Mouse (Mus musculus): ENCODE measurements around the gene Tmem156. TPM values are rescaled to one million over a fixed set of nuclear protein-coding genes. Genes with fewer than 3 reads are reported as not detected.

Tmem156 gene
- polyA plus RNA-seq (2012; fragmentation: generic; extraction: Trizol) = not detected
- long read RNA-seq, experiment 1 = 0 reads
- long read RNA-seq, experiment 2 = 0 reads

GRCm38 (mm10) chr5:65091921-65092320 lies at the start of gene Tmem156:
TSS of gene Tmem156 (minus strand) at chr5:65092132.
- no peaks in the 10 kb centered on the region for H3K27me3 ChIP-seq (ENCODE audit: control insufficient read depth, insufficient read depth, insufficient read length)
- H3K79me3 ChIP-seq (ENCODE audit: low read depth) = no peaks in the 10 kb centered on the region
- no peaks in the 10 kb centered on the region for H3K79me2 ChIP-seq (ENCODE audit: control insufficient read depth, insufficient read depth)
- no peaks in the 10 kb centered on the region for H3K36me3 ChIP-seq (ENCODE audit: control insufficient read depth, insufficient read depth)
- H3K4me3 ChIP-seq (ENCODE audit: insufficient read depth, poor library complexity, severe bottlenecking) = no peak within 1 kb of the TSS
- H3ac ChIP-seq (ENCODE audit: control insufficient read depth, insufficient read length, low read depth) = no peak within 1 kb of the TSS
- no peak for TF ChIP-seq CTCF (IDR thresholded peaks at IDR 0.05; ENCODE audit: control insufficient read depth, insufficient read depth, insufficient read length)
- peak; percentile 47 for TF ChIP-seq CEBPB (IDR thresholded peaks at IDR 0.05; ENCODE audit: low read depth)

DNA sequence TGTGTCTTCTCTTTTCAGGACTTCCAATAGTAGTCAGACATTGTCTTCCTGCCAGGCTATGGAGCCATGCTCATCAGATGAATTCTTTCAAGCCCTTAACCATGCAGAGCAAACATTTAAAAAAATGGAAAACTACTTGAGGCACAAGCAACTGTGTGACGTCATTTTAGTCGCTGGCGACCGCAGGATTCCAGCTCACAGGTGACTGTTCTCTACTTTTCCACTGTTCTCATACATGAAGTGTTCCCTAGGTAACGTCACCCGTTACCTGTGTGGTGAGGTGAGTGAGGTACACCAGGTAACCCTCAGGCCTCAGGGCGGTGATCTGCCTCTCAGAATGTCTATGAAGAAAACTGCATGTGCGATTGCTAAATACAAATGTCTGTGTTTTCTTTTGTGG lies 49.3 kb upstream of the Tmem156 start:
- Histone ChIP-seq H3K27me3 (ENCODE audit: control insufficient read depth, insufficient read depth, insufficient read length) (no peaks in the 10 kb centered on the region), H3ac (ENCODE audit: control insufficient read depth, insufficient read length, low read depth) (no peak overlapping the region), H3K4me3 (ENCODE audit: insufficient read depth, poor library complexity, severe bottlenecking) (no peak overlapping the region), H3K79me2 (ENCODE audit: control insufficient read depth, insufficient read depth) (no peaks in the 10 kb centered on the region), H3K36me3 (ENCODE audit: control insufficient read depth, insufficient read depth) (no peaks in the 10 kb centered on the region), H3K79me3 (ENCODE audit: low read depth) (no peaks in the 10 kb centered on the region)
- TF ChIP-seq USF1 (IDR thresholded peaks at IDR 0.05; ENCODE audit: low read depth) = no peak
- no peak for TF ChIP-seq MYOG (IDR thresholded peaks at IDR 0.05; ENCODE audit: control insufficient read depth, extremely low read depth, insufficient read length)
- no peak for TF ChIP-seq CTCF (IDR thresholded peaks at IDR 0.05; ENCODE audit: control insufficient read depth, insufficient read depth, insufficient read length)
- no peak for TF ChIP-seq MAX (IDR thresholded peaks at IDR 0.05)
- TF ChIP-seq MYOD1 (IDR thresholded peaks at IDR 0.05; ENCODE audit: control insufficient read depth, insufficient read length, low read depth) = no peak
- no peak for TF ChIP-seq CEBPB (IDR thresholded peaks at IDR 0.05; ENCODE audit: low read depth)
- no peak for TF ChIP-seq FOSL1 (IDR thresholded peaks at IDR 0.05; ENCODE audit: insufficient read depth, low read length, poor library complexity, severe bottlenecking)

DNA sequence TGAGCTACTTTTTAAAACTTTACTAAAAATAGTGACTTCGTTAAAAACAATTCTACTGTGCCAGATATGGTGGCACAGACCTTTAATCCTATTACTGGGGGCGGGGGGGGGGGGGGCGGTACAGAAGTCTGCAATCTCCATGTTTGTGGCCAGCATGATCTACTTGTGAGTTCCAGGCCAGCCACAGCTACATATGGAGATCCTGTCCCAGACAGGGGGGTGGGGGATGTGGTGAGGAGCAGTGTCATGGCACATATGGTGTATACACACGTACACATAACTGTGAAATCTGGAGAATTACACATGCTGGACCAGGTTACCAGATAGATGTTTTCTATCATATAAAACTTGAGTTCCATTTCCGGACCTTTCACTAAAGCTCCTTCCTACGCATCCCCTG lies 45.1 kb upstream of the Tmem156 start:
- no peak for TF ChIP-seq MYOG (IDR thresholded peaks at IDR 0.05; ENCODE audit: control insufficient read depth, extremely low read depth, insufficient read length)
- no peak for TF ChIP-seq CTCF (IDR thresholded peaks at IDR 0.05; ENCODE audit: control insufficient read depth, insufficient read depth, insufficient read length)
- TF ChIP-seq CEBPB (IDR thresholded peaks at IDR 0.05; ENCODE audit: low read depth) = no peak
- no peak for TF ChIP-seq USF1 (IDR thresholded peaks at IDR 0.05; ENCODE audit: low read depth)
- TF ChIP-seq MAX (IDR thresholded peaks at IDR 0.05) = no peak
- no peak for TF ChIP-seq MYOD1 (IDR thresholded peaks at IDR 0.05; ENCODE audit: control insufficient read depth, insufficient read length, low read depth)
- no peak for TF ChIP-seq FOSL1 (IDR thresholded peaks at IDR 0.05; ENCODE audit: insufficient read depth, low read length, poor library complexity, severe bottlenecking)
- no peaks in the 10 kb centered on the region for H3K79me2 ChIP-seq (ENCODE audit: control insufficient read depth, insufficient read depth)
- H3K4me3 ChIP-seq (ENCODE audit: insufficient read depth, poor library complexity, severe bottlenecking) = no peak overlapping the region
- H3K36me3 ChIP-seq (ENCODE audit: control insufficient read depth, insufficient read depth) = no peaks in the 10 kb centered on the region
- no peak overlapping the region for H3ac ChIP-seq (ENCODE audit: control insufficient read depth, insufficient read length, low read depth)
- H3K79me3 ChIP-seq (ENCODE audit: low read depth) = no peaks in the 10 kb centered on the region
- no peaks in the 10 kb centered on the region for H3K27me3 ChIP-seq (ENCODE audit: control insufficient read depth, insufficient read depth, insufficient read length)

- TF ChIP-seq MAX (IDR thresholded peaks at IDR 0.05) (no peak), MYOD1 (IDR thresholded peaks at IDR 0.05; ENCODE audit: control insufficient read depth, insufficient read length, low read depth) (no peak), CTCF (IDR thresholded peaks at IDR 0.05; ENCODE audit: control insufficient read depth, insufficient read depth, insufficient read length) (no peak), MYOG (IDR thresholded peaks at IDR 0.05; ENCODE audit: control insufficient read depth, extremely low read depth, insufficient read length) (no peak), USF1 (IDR thresholded peaks at IDR 0.05; ENCODE audit: low read depth) (no peak), CEBPB (IDR thresholded peaks at IDR 0.05; ENCODE audit: low read depth) (no peak), FOSL1 (IDR thresholded peaks at IDR 0.05; ENCODE audit: insufficient read depth, low read length, poor library complexity, severe bottlenecking) (no peak)
- Histone ChIP-seq H3K79me2 (ENCODE audit: control insufficient read depth, insufficient read depth) (no peaks in the 10 kb centered on the region), H3K27me3 (ENCODE audit: control insufficient read depth, insufficient read depth, insufficient read length) (no peaks in the 10 kb centered on the region), H3ac (ENCODE audit: control insufficient read depth, insufficient read length, low read depth) (no peak overlapping the region), H3K79me3 (ENCODE audit: low read depth) (no peaks in the 10 kb centered on the region), H3K4me3 (ENCODE audit: insufficient read depth, poor library complexity, severe bottlenecking) (no peak overlapping the region), H3K36me3 (ENCODE audit: control insufficient read depth, insufficient read depth) (no peaks in the 10 kb centered on the region)
Measured at GRCm38 (mm10) chr5:65136159-65136558, 44.2 kb upstream of the Tmem156 start.

GRCm38 (mm10) chr5:65131211-65131879 lies 39.4 kb upstream of the Tmem156 start:
- Histone ChIP-seq H3K36me3 (ENCODE audit: control insufficient read depth, insufficient read depth) (no peaks in the 10 kb centered on the region), H3K27me3 (ENCODE audit: control insufficient read depth, insufficient read depth, insufficient read length) (no peaks in the 10 kb centered on the region), H3ac (ENCODE audit: control insufficient read depth, insufficient read length, low read depth) (no peak overlapping the region), H3K4me3 (ENCODE audit: insufficient read depth, poor library complexity, severe bottlenecking) (no peak overlapping the region), H3K79me2 (ENCODE audit: control insufficient read depth, insufficient read depth) (no peaks in the 10 kb centered on the region), H3K79me3 (ENCODE audit: low read depth) (no peaks in the 10 kb centered on the region)
- TF ChIP-seq MAX (IDR thresholded peaks at IDR 0.05) (no peak), FOSL1 (IDR thresholded peaks at IDR 0.05; ENCODE audit: insufficient read depth, low read length, poor library complexity, severe bottlenecking) (no peak)

- Histone ChIP-seq H3K79me3 (ENCODE audit: low read depth) (no peaks in the 10 kb centered on the region), H3K4me3 (ENCODE audit: insufficient read depth, poor library complexity, severe bottlenecking) (no peak overlapping the region), H3ac (ENCODE audit: control insufficient read depth, insufficient read length, low read depth) (no peak overlapping the region), H3K79me2 (ENCODE audit: control insufficient read depth, insufficient read depth) (no peaks in the 10 kb centered on the region), H3K27me3 (ENCODE audit: control insufficient read depth, insufficient read depth, insufficient read length) (no peaks in the 10 kb centered on the region), H3K36me3 (ENCODE audit: control insufficient read depth, insufficient read depth) (no peaks in the 10 kb centered on the region)
- TF ChIP-seq CTCF (IDR thresholded peaks at IDR 0.05; ENCODE audit: control insufficient read depth, insufficient read depth, insufficient read length) (no peak), USF1 (IDR thresholded peaks at IDR 0.05; ENCODE audit: low read depth) (no peak), MYOG (IDR thresholded peaks at IDR 0.05; ENCODE audit: control insufficient read depth, extremely low read depth, insufficient read length) (no peak), FOSL1 (IDR thresholded peaks at IDR 0.05; ENCODE audit: insufficient read depth, low read length, poor library complexity, severe bottlenecking) (no peak), MYOD1 (IDR thresholded peaks at IDR 0.05; ENCODE audit: control insufficient read depth, insufficient read length, low read depth) (no peak), MAX (IDR thresholded peaks at IDR 0.05) (no peak), CEBPB (IDR thresholded peaks at IDR 0.05; ENCODE audit: low read depth) (no peak)
Measured at GRCm38 (mm10) chr5:65130528-65131210, 38.7 kb upstream of the Tmem156 start.
